Mouse (Mus musculus) Patski (cell line): ENCODE data around the gene Gm49321. TPM values are rescaled to one million over a fixed set of nuclear protein-coding genes. Genes with fewer than 3 reads are reported as not detected.

Experiments
- ATAC-seq: fragments of 100-300 bp; one replicate; pipeline ENCODE4 v1.8.0; 2021
- CTCF ChIA-PET: fragments of 350-600 bp; sonication (Branson Sonifier 250); formaldehyde crosslinking; loops from one replicate; lab custom pipeline; 2022; ENCODE audit warnings: inconsistent platforms; lab: Charles Lee
- POLR2A ChIA-PET: fragments of 350-600 bp; sonication (Branson Sonifier 250); formaldehyde crosslinking; loops from one replicate; lab custom pipeline; 2022; ENCODE audit warnings: antibody characterized with exemption, inconsistent platforms; lab: Charles Lee
- DNase-seq: peaks from one replicate; pipeline ENCODE4 v3.0.0-alpha.2; 2011; ENCODE audit warnings: low read depth, low spot score
- H3K27me3 ChIP-seq: fragments of 371-371 bp; one replicate; pipeline ENCODE4 v1.5.1; 2021
- CTCF ChIP-seq: fragments of 100-300 bp; IDR thresholded peaks from one replicate; pipeline ENCODE4 v1.5.1; 2021
- in situ Hi-C: fragments of 300-500 bp; cut with MboI; formaldehyde crosslinking; loops from 3 replicates; pipeline ENCODE4 v1.11.1; 2018; ENCODE audit warnings: low pct_unique_long_range_greater_than_20kb, mixed read lengths
- polyA plus RNA-seq: library from polyadenylated mRNA; unstranded; gene quantifications from one replicate; pipeline ENCODE4 v1.2.3, GENCODE M21; 2021

The Gm49321 gene
- 8.7 TPM for polyA plus RNA-seq

- ATAC-seq: no peak
- TF ChIP-seq CTCF: no peak
- DNase-seq: no peak
- POLR2A ChIA-PET: no interaction called here
- H3K27me3 ChIP-seq: no peaks in the 10 kb centered on the region
- CTCF ChIA-PET: interaction anchor here (1.0 kb wide), 1 partner anchor 11 kb away, joined by 4 read pairs; no protein-coding TSS in a partner anchor
- in situ Hi-C loops: no loop called here
Observed at GRCm38 (mm10) chr12:73937353-73937752, at the start of gene Gm49321. TSS of gene Gm49321 (plus strand) at chr12:73937653.

GRCm38 (mm10) chr12:73888003-73888783 is 49.3 kb upstream of the Gm49321 start:
- TF ChIP-seq CTCF: no peak
- CTCF ChIA-PET: no interaction called here
- no peak for ATAC-seq
- no peaks in the 10 kb centered on the region for H3K27me3 ChIP-seq
- DNase-seq: no peak
- POLR2A ChIA-PET: no interaction called here
- in situ Hi-C loops: no loop called here

GRCm38 (mm10) chr12:73889571-73889970 is 47.9 kb upstream of the Gm49321 start:
- in situ Hi-C loops: no loop called here
- ChIA-PET CTCF (interaction anchor here (1.6 kb wide), 1 partner anchor 17 kb away, joined by 4 read pairs; no protein-coding TSS in a partner anchor), POLR2A (interaction anchor here (0.6 to 0.7 kb wide), 2 partner anchors 74 to 80 kb away, joined by 3 read pairs; no protein-coding TSS in a partner anchor)
- DNase-seq (no peak), ATAC-seq (no peak)
- H3K27me3 ChIP-seq: no peaks in the 10 kb centered on the region
- no peak for TF ChIP-seq CTCF

GRCm38 (mm10) chr12:73890086-73890485 is 47.4 kb upstream of the Gm49321 start:
- POLR2A ChIA-PET: interaction anchor here (0.6 kb wide), 1 partner anchor 81 kb away, joined by 3 read pairs; no protein-coding TSS in a partner anchor
- in situ Hi-C loops: no loop called here
- CTCF ChIA-PET: interaction anchor here (1.6 kb wide), 1 partner anchor 17 kb away, joined by 4 read pairs; no protein-coding TSS in a partner anchor
- no peak for TF ChIP-seq CTCF
- DNase-seq (no peak), ATAC-seq (no peak)
- no peaks in the 10 kb centered on the region for H3K27me3 ChIP-seq

- no peak for ATAC-seq
- no peak for DNase-seq
- ChIA-PET CTCF (no interaction called here), POLR2A (no interaction called here)
- no peaks in the 10 kb centered on the region for H3K27me3 ChIP-seq
- TF ChIP-seq CTCF: no peak
- in situ Hi-C loops: no loop called here
Observed at GRCm38 (mm10) chr12:73892616-73893015, 44.8 kb upstream of the Gm49321 start.

- no peaks in the 10 kb centered on the region for H3K27me3 ChIP-seq
- in situ Hi-C loops: no loop called here
- CTCF ChIA-PET: interaction anchor here (1.2 to 1.8 kb wide), 4 partner anchors 10 to 51 kb away, joined by 3 to 8 read pairs (median 4); no protein-coding TSS in a partner anchor
- DNase-seq: no peak
- TF ChIP-seq CTCF: no peak
- no peak for ATAC-seq
- POLR2A ChIA-PET: interaction anchor here (0.8 kb wide), 1 partner anchor 13 kb away, joined by 3 read pairs; no protein-coding TSS in a partner anchor
Observed at GRCm38 (mm10) chr12:73894838-73895237, 42.6 kb upstream of the Gm49321 start.

GRCm38 (mm10) chr12:73895674-73896073 is 41.8 kb upstream of the Gm49321 start:
- DNase-seq: no peak
- ChIA-PET POLR2A (no interaction called here), CTCF (interaction anchor here (0.9 to 1.8 kb wide), 4 partner anchors 10 to 22 kb away, joined by 3 to 8 read pairs (median 4); no protein-coding TSS in a partner anchor)
- in situ Hi-C loops: no loop called here
- ATAC-seq: no peak
- no peak for TF ChIP-seq CTCF
- no peaks in the 10 kb centered on the region for H3K27me3 ChIP-seq

- ATAC-seq (no peak), DNase-seq (no peak)
- ChIA-PET POLR2A (no interaction called here), CTCF (interaction anchor here (0.7 kb wide), 1 partner anchor 81 kb away, joined by 3 read pairs; no protein-coding TSS in a partner anchor)
- in situ Hi-C loops: no loop called here
- no peak for TF ChIP-seq CTCF
- H3K27me3 ChIP-seq: no peaks in the 10 kb centered on the region
Observed at GRCm38 (mm10) chr12:73896471-73896870, 41.0 kb upstream of the Gm49321 start.

- no peaks in the 10 kb centered on the region for H3K27me3 ChIP-seq
- POLR2A ChIA-PET: interaction anchor here (0.8 kb wide), 1 partner anchor 85 kb away, joined by 8 read pairs; no protein-coding TSS in a partner anchor
Observed at GRCm38 (mm10) chr12:73898281-73898680, 39.2 kb upstream of the Gm49321 start.

GRCm38 (mm10) chr12:73904133-73904934 is 33.1 kb upstream of the Gm49321 start:
- DNase-seq: no peak
- CTCF ChIA-PET: interaction anchor here (2.8 kb wide), 1 partner anchor 110 kb away, joined by 5 read pairs; no protein-coding TSS in a partner anchor
- TF ChIP-seq CTCF: no peak
- ATAC-seq: no peak
- H3K27me3 ChIP-seq: no peaks in the 10 kb centered on the region
- POLR2A ChIA-PET: no interaction called here
- in situ Hi-C loops: loop anchor here (5.0 kb wide), 1 partner anchor 92 kb away; no protein-coding TSS in a partner anchor

More at GRCm38 (mm10) chr12:73898281-73898680, 39.2 kb upstream of the Gm49321 start:
- DNase-seq (no peak), ATAC-seq (no peak)
- in situ Hi-C loops: no loop called here
- CTCF ChIA-PET: no interaction called here
- TF ChIP-seq CTCF: no peak
